Mouse (Mus musculus) hindbrain, embryonic 15.5 days (tissue): ENCODE results near the gene Gm8220. TPM values are rescaled to one million over a fixed set of nuclear protein-coding genes. Genes with fewer than 3 reads are reported as not detected.
"Not testable (repeated sequence)": the region's sequence is repeated elsewhere in the genome, so short reads cannot be mapped to it uniquely, and the experiment has no call there.

ENCODE experiments used
- ATAC-seq: fragments of 200-750 bp; cut with Nextera tagmentation; 2 replicates; pipeline ENCODE4 v1.8.0; 2017; ENCODE audit warnings: low read depth, moderate number of reproducible peaks, moderate TSS enrichment; ENCODE audit not compliant: low FRiP score
- H3K27ac ChIP-seq: fragments of 300-500 bp; sonication (generic); replicated peaks from 2 replicates; pipeline ENCODE4 v1.5.1; 2015; ENCODE audit warnings: mild to moderate bottlenecking, inconsistent platforms
- H3K27me3 ChIP-seq: fragments of 300-500 bp; sonication (generic); 2 replicates; pipeline ENCODE4 v1.6.1; 2015; ENCODE audit warnings: control low read depth, inconsistent platforms
- H3K36me3 ChIP-seq: fragments of 300-500 bp; sonication (generic); 2 replicates; pipeline ENCODE4 v1.6.1; 2015; ENCODE audit warnings: control low read depth, inconsistent platforms
- H3K4me1 ChIP-seq: fragments of 300-500 bp; sonication (generic); replicated peaks from 2 replicates; pipeline ENCODE4 v1.6.1; 2015; ENCODE audit warnings: control low read depth, inconsistent platforms
- H3K4me2 ChIP-seq: fragments of 300-500 bp; sonication (generic); 2 replicates; pipeline ENCODE4 v1.6.1; 2015; ENCODE audit warnings: moderate library complexity, mild to moderate bottlenecking, inconsistent platforms
- H3K4me3 ChIP-seq: fragments of 300-500 bp; sonication (generic); 2 replicates; pipeline ENCODE4 v1.5.1; 2015; ENCODE audit warnings: mild to moderate bottlenecking, inconsistent platforms
- H3K9ac ChIP-seq: fragments of 300-500 bp; sonication (generic); 2 replicates; pipeline ENCODE4 v1.6.1; 2015; ENCODE audit warnings: inconsistent platforms
- H3K9me3 ChIP-seq: fragments of 300-500 bp; sonication (generic); 2 replicates; pipeline ENCODE4 v1.6.1; 2016; ENCODE audit warnings: control low read depth, inconsistent platforms
- WGBS: fragments of 180-500 bp; shearing (Covaris S2); methylation state at CpG from one replicate; pipeline ENCODE4 v1.1.7; 2015; 5-methylcytosine and 5-hydroxymethylcytosine counted together
- polyA plus RNA-seq: library from polyadenylated mRNA; unstranded; fragments of >200 nt; fragmentation: Nextera tagmentation; extraction: Ambion mirVana; gene quantifications from 2 replicates; pipeline ENCODE4 v1.2.1, GENCODE M21; 2015

Gene Gm8220
- not detected in 2 replicates for polyA plus RNA-seq

GRCm38 (mm10) chr14:44285280-44285679 lies at the start of gene Gm8220:
Gene Gm8220, plus strand, starts transcription at chr14:44285580.
- H3K9ac ChIP-seq, H3K9me3 ChIP-seq, H3K27me3 ChIP-seq, H3K27ac ChIP-seq, H3K36me3 ChIP-seq, H3K4me3 ChIP-seq, ATAC-seq, H3K4me2 ChIP-seq, H3K4me1 ChIP-seq: not testable (repeated sequence)
- 92% methylated on average over 2 of the region's 2 CpGs for WGBS

GRCm38 (mm10) chr14:44248039-44248438 lies 37.3 kb upstream of the Gm8220 start:
- ATAC-seq: no peak
- H3K27ac ChIP-seq: no peak overlapping the region
- H3K9me3 ChIP-seq: no peaks in the 10 kb centered on the region
- H3K36me3 ChIP-seq: no peaks in the 10 kb centered on the region
- H3K4me3 ChIP-seq: no peak overlapping the region
- H3K4me2 ChIP-seq: no peak overlapping the region
- H3K27me3 ChIP-seq: no peaks in the 10 kb centered on the region
- H3K4me1 ChIP-seq: no peaks in the 10 kb centered on the region
- 92% methylated on average over 16 of the region's 16 CpGs for WGBS
- H3K9ac ChIP-seq: no peak overlapping the region

- not testable (repeated sequence) for H3K9ac ChIP-seq, H3K27ac ChIP-seq, H3K4me3 ChIP-seq, ATAC-seq, H3K4me1 ChIP-seq, H3K4me2 ChIP-seq, H3K9me3 ChIP-seq, H3K27me3 ChIP-seq, H3K36me3 ChIP-seq
- WGBS: 88% methylated on average over 4 of the region's 4 CpGs
These were observed 26.7 kb downstream of the Gm8220 start for GRCm38 (mm10) chr14:44312049-44312448.

DNA sequence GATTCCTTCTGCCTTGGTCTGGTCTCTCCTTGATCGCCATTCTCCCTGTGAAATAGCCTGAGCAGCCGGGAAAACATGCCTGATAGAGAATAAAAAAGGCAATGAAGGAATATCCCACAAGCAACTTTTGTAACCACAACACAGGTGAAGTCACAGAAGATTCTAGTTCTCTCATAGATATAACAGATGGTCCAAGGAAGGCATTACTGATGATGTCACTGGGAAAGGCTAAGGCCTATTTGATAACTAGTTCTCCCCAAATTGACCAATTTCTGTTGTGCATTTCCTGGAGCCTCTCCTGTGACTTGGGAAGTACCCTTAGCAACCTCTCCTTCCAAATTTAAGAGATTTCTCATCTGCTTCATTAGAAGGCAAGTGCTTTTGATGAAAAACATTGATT lies 53.1 kb downstream of the Gm8220 start, which contains the start of gene Gm5930:
Gene Gm5930 (minus strand): TSS at position 101 of the 400 bp plus-strand sequence.
- H3K27ac ChIP-seq, ATAC-seq, H3K27me3 ChIP-seq, H3K4me2 ChIP-seq, H3K9ac ChIP-seq, H3K9me3 ChIP-seq, H3K4me3 ChIP-seq, H3K4me1 ChIP-seq, H3K36me3 ChIP-seq: not testable (repeated sequence)
- WGBS: no CpG with 5 or more reads among the region's 2 CpGs

Other genes starting within 250 kb of the Gm8220 start
- gene Ear2, start 182.9 kb upstream of the Gm8220 start, polyA plus RNA-seq: not detected in 2 replicates
- not detected in 2 replicates for gene Gm3327, start 161.7 kb upstream of the Gm8220 start, polyA plus RNA-seq
- gene Gm8212, start 87.9 kb upstream of the Gm8220 start, polyA plus RNA-seq: not detected in 2 replicates
- gene 4930503E14Rik, start 72.3 kb upstream of the Gm8220 start, polyA plus RNA-seq: not detected in 2 replicates
- not detected in 2 replicates for gene Gm5930, start 53.0 kb downstream of the Gm8220 start, polyA plus RNA-seq
- not detected in 2 replicates for gene Gm8229, start 79.8 kb downstream of the Gm8220 start, polyA plus RNA-seq
- gene Gm3371, start 125.1 kb downstream of the Gm8220 start, polyA plus RNA-seq: not detected in 2 replicates
- not detected in 2 replicates for gene Gm8232, start 148.1 kb downstream of the Gm8220 start, polyA plus RNA-seq
- gene BC061237, start 206.9 kb downstream of the Gm8220 start, polyA plus RNA-seq: 0.20 and 0.23 TPM in 2 replicates
- not detected in 2 replicates for gene Gm17093, start 232.7 kb downstream of the Gm8220 start, polyA plus RNA-seq